Mouse (Mus musculus): Measurements from ENCODE around the gene Lage3. TPM values are rescaled to one million over a fixed set of nuclear protein-coding genes. Genes with fewer than 3 reads are reported as not detected.

Lage3 gene
- polyA plus RNA-seq, 1 experiment, result 5.7 TPM

- no peak for TF ChIP-seq GATA1 (IDR thresholded peaks at IDR 0.05; ENCODE audit: low read length)
Observed at GRCm38 (mm10) chrX:74312540-74313464, 40.6 kb downstream of the Lage3 start, which contains the start of gene Fam50a. Gene Fam50a, plus strand, starts transcription at chrX:74313033.

GRCm38 (mm10) chrX:74304867-74305700, 48.3 kb downstream of the Lage3 start, which contains the start of gene Gdi1:
Gene Gdi1, plus strand, starts transcription at chrX:74304998.
- no peak for TF ChIP-seq GATA1 (IDR thresholded peaks at IDR 0.05; ENCODE audit: low read length)

Other genes with a start within 250 kb of the Lage3 start
- not detected in 2 replicates for gene Opn1mw, start 226.2 kb downstream of the Lage3 start, polyA plus RNA-seq (2012)
- 45.0 and 52.5 TPM in 2 replicates for gene Mecp2, start 218.3 kb downstream of the Lage3 start, polyA plus RNA-seq (2012)
- not detected in 2 replicates for gene Tex28, start 185.8 kb downstream of the Lage3 start, polyA plus RNA-seq (2012)
- gene Tktl1, start 176.4 kb downstream of the Lage3 start, polyA plus RNA-seq (2012), result not detected in 2 replicates
- gene Flna, start 103.8 kb downstream of the Lage3 start, polyA plus RNA-seq (2012), result 66.0 and 78.5 TPM in 2 replicates
- gene Emd, start 98.9 kb downstream of the Lage3 start, polyA plus RNA-seq (2012), result 29.1 and 54.9 TPM in 2 replicates
- gene Rpl10, start 82.8 kb downstream of the Lage3 start, polyA plus RNA-seq (2012), result 726 and 861 TPM in 2 replicates
- gene Taz, start 71.7 kb downstream of the Lage3 start, polyA plus RNA-seq (2012), result 34.0 and 45.5 TPM in 2 replicates
- gene Dnase1l1, start 71.3 kb downstream of the Lage3 start, polyA plus RNA-seq (2012), result 0.35 TPM in 2 replicates
- 10.2 and 14.1 TPM in 2 replicates for gene Atp6ap1, start 56.5 kb downstream of the Lage3 start, polyA plus RNA-seq (2012)
- gene Gdi1, start 48.6 kb downstream of the Lage3 start, polyA plus RNA-seq (2012), result 28.9 and 30.8 TPM in 2 replicates
- gene Fam50a, start 40.6 kb downstream of the Lage3 start, polyA plus RNA-seq (2012), result 33.8 and 42.2 TPM in 2 replicates
- 16.8 and 17.4 TPM in 2 replicates for gene Plxna3, start 24.6 kb downstream of the Lage3 start, polyA plus RNA-seq (2012)
- 28.9 and 40.3 TPM in 2 replicates for gene Ubl4a, start 19.6 kb upstream of the Lage3 start, polyA plus RNA-seq (2012)
- 1.3 and 1.4 TPM in 2 replicates for gene Slc10a3, start 19.7 kb upstream of the Lage3 start, polyA plus RNA-seq (2012)
- 5.6 and 7.3 TPM in 2 replicates for gene Fam3a, start 39.7 kb upstream of the Lage3 start, polyA plus RNA-seq (2012)
- 18.3 and 27.2 TPM in 2 replicates for gene Ikbkg, start 39.7 kb upstream of the Lage3 start, polyA plus RNA-seq (2012)
- 7.2 and 18.4 TPM in 2 replicates for gene G6pdx, start 75.6 kb upstream of the Lage3 start, polyA plus RNA-seq (2012)
- gene Gm6880, start 127.8 kb upstream of the Lage3 start, polyA plus RNA-seq (2012), result not detected in 2 replicates
- gene Olfr1326-ps1, start 221.3 kb upstream of the Lage3 start, polyA plus RNA-seq (2012), result not detected in 2 replicates
- not detected in 2 replicates for gene Olfr1325, start 239.1 kb upstream of the Lage3 start, polyA plus RNA-seq (2012)